In the genomic region with DNA sequence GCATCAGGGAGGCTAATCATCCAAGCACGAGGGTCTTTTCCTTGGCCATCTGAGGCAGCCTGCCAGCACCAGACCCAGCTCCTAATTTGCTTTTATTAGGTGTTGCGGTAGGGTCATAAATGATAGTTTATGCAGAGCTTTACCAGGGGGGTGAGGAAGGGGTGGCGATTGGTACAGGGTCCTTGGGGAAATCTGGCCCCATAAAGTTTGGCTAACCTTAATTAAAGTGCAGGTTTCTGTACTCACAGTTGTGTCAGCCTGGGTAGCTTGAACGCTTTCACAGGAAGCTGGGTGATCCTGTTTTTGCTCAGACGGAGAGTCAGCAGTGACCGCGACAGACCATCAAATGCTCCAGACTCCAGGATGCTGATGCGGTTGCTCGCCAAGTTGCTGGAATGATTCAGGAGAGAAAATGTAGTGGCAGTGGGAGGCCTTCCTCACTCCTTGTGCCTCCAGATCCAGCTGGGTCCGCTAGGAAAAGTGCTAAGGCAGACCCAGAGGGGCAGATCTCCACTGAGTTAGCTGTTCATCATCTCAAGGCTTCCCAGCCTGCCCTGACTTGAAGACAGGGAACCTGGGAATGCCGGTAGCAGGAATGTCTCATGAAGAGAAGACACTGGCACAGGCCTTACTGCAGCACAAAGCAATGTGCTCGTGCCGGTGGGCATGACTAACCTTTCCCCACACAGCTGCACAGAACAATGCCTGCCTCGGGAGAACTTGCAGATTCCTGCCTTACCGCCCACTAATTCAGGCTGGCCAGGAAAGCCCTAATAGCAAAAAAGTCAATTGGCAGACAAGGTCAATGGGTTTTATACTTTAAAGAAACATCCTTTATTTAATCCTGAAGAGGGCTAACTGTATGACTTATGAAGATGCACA, we compare ENCODE assay signal across 13 mouse cellular contexts.
DNase-seq lines count a peak whose midpoint lies in the region; ATAC-seq lines count a peak whose summit lies in the region.
"Had no signal": no experiment of that assay in that cellular context is flagged by ENCODE, and none has a peak within 500 bp of the region (broad histone marks: within the 10 kb centered on the region; RNA-seq: fewer than 3 reads in every experiment).

No protein-coding gene starts in this region.

- H3K4me2 ChIP-seq in forebrain, embryonic 12.5 days: no peak overlapping the region
- no peak overlapping the region for H3K4me2 ChIP-seq in forebrain, embryonic 13.5 days
- H3K4me2 ChIP-seq in limb, embryonic 13.5 days (replicated peaks): peak overlapping the region; percentile 41
- H3K4me2 ChIP-seq: intestine, embryonic 15.5 days had no signal

- DNase-seq in 3T3-L1 (ENCODE audit: low read depth, low spot score): peak; percentile 74
- DNase-seq in fat pad, adult 2 months (ENCODE audit: extremely low read depth, low read depth, low spot score): peak; percentile 80
- DNase-seq in right cerebral cortex, postnatal 36 days (ENCODE audit: low spot score in 2 of 2): no peak
- no peak for DNase-seq in urinary bladder, adult 2 months (ENCODE audit: low spot score)
- DNase-seq in spleen, postnatal 10 days (ENCODE audit: low spot score in 2 of 2): no peak
- DNase-seq: cerebellum, adult 9-10 months; thymus, postnatal 4 days had no signal

- no peaks in the 10 kb centered on the region for H3K9me3 ChIP-seq in forebrain, embryonic 12.5 days
- no peaks in the 10 kb centered on the region for H3K9me3 ChIP-seq in forebrain, embryonic 13.5 days (replicated peaks)
- H3K9me3 ChIP-seq in limb, embryonic 13.5 days: no peaks in the 10 kb centered on the region
- H3K9me3 ChIP-seq: intestine, embryonic 15.5 days had no signal

- no peak for ATAC-seq in forebrain, embryonic 12.5 days (ENCODE audit: low FRiP score)
- ATAC-seq in forebrain, embryonic 13.5 days: no peak
- peak; percentile 61 for ATAC-seq in limb, embryonic 13.5 days (ENCODE audit: low FRiP score, low read depth)
- ATAC-seq: CD4-positive, CD25-positive, alpha-beta regulatory T cell, adult 4 months; intestine, embryonic 15.5 days had no signal

- no peak overlapping the region for H3K4me3 ChIP-seq in forebrain, embryonic 12.5 days (replicated peaks)
- H3K4me3 ChIP-seq in forebrain, embryonic 13.5 days: no peak overlapping the region
- no peak overlapping the region for H3K4me3 ChIP-seq in limb, embryonic 13.5 days
- H3K4me3 ChIP-seq: erythroblast, embryonic 14.5 days; intestine, embryonic 15.5 days had no signal

- H3K27me3 ChIP-seq in forebrain, embryonic 12.5 days: no peaks in the 10 kb centered on the region
- no peaks in the 10 kb centered on the region for H3K27me3 ChIP-seq in forebrain, embryonic 13.5 days
- H3K27me3 ChIP-seq in limb, embryonic 13.5 days: peaks cover 35% of the 10 kb centered on the region
- H3K27me3 ChIP-seq: intestine, embryonic 15.5 days had no signal

- WGBS in forebrain, embryonic 12.5 days: 62% methylated on average over 15 of the region's 15 CpGs
- 50% methylated on average over 15 of the region's 15 CpGs for WGBS in forebrain, embryonic 13.5 days
- WGBS in limb, embryonic 13.5 days: 9% methylated on average over 15 of the region's 15 CpGs

- H3K36me3 ChIP-seq in forebrain, embryonic 12.5 days (replicated peaks): peaks cover 52% of the 10 kb centered on the region
- H3K36me3 ChIP-seq in forebrain, embryonic 13.5 days (ENCODE audit: poor library complexity, severe bottlenecking): peaks cover 37% of the 10 kb centered on the region
- H3K36me3 ChIP-seq in limb, embryonic 13.5 days: peaks cover 39% of the 10 kb centered on the region

- no peak overlapping the region for H3K9ac ChIP-seq in forebrain, embryonic 12.5 days
- no peak overlapping the region for H3K9ac ChIP-seq in forebrain, embryonic 13.5 days
- H3K9ac ChIP-seq in limb, embryonic 13.5 days: peak overlapping the region; percentile 43; the same call in 1 of the 2 replicates
- H3K9ac ChIP-seq: intestine, embryonic 15.5 days had no signal

- peaks cover 57% of the 10 kb centered on the region for H3K4me1 ChIP-seq in forebrain, embryonic 12.5 days
- peaks cover 64% of the 10 kb centered on the region for H3K4me1 ChIP-seq in forebrain, embryonic 13.5 days
- H3K4me1 ChIP-seq in limb, embryonic 13.5 days: peaks cover 75% of the 10 kb centered on the region

- peak overlapping the region; percentile 73 for H3K27ac ChIP-seq in forebrain, embryonic 12.5 days
- no peak overlapping the region for H3K27ac ChIP-seq in forebrain, embryonic 13.5 days
- peak overlapping the region; percentile 69; the same call in 1 of the 2 replicates for H3K27ac ChIP-seq in limb, embryonic 13.5 days
- H3K27ac ChIP-seq: intestine, embryonic 15.5 days had no signal

Comparison
In these comparisons a context has a peak if more than half of its experiments do, and no peak if none do; other contexts are left out.
1. DNase-seq: peak in 3T3-L1 (single experiment) and fat pad, adult 2 months (single experiment); none in right cerebral cortex, postnatal 36 days (0 of 2), urinary bladder, adult 2 months (single experiment) and spleen, postnatal 10 days (0 of 2).